Mouse (Mus musculus) heart, embryonic 15.5 days (tissue): ENCODE data around the gene Faap20. TPM values are rescaled to one million over a fixed set of nuclear protein-coding genes. Genes with fewer than 3 reads are reported as not detected.

ENCODE experiments used
- ATAC-seq: fragments of 200-750 bp; cut with Nextera tagmentation; replicated peaks from 2 replicates; pipeline ENCODE4 v1.8.0; 2017; ENCODE audit warnings: low read depth, moderate TSS enrichment; ENCODE audit not compliant: insufficient number of reproducible peaks, insufficient read depth, low FRiP score
- H3K27ac ChIP-seq: fragments of 300-500 bp; sonication (generic); 2 replicates; pipeline ENCODE4 v1.5.1; 2015; ENCODE audit warnings: mild to moderate bottlenecking, inconsistent platforms
- H3K27me3 ChIP-seq: fragments of 300-500 bp; sonication (generic); 2 replicates; pipeline ENCODE4 v1.6.1; 2015; ENCODE audit warnings: inconsistent platforms
- H3K36me3 ChIP-seq: fragments of 300-500 bp; sonication (generic); 2 replicates; pipeline ENCODE4 v1.6.1; 2015; ENCODE audit warnings: mild to moderate bottlenecking, inconsistent platforms
- H3K4me1 ChIP-seq: fragments of 300-500 bp; sonication (generic); replicated peaks from 2 replicates; pipeline ENCODE4 v1.6.1; 2015; ENCODE audit warnings: inconsistent platforms
- H3K4me2 ChIP-seq: fragments of 300-500 bp; sonication (generic); 2 replicates; pipeline ENCODE4 v1.6.1; 2015; ENCODE audit warnings: inconsistent platforms, mild to moderate bottlenecking, moderate library complexity
- H3K4me3 ChIP-seq: fragments of 300-500 bp; sonication (generic); 2 replicates; pipeline ENCODE4 v1.5.1; 2015; ENCODE audit warnings: mild to moderate bottlenecking, inconsistent platforms
- H3K9ac ChIP-seq: fragments of 300-500 bp; sonication (generic); 2 replicates; pipeline ENCODE4 v1.6.1; 2015; ENCODE audit warnings: mild to moderate bottlenecking, inconsistent platforms
- H3K9me3 ChIP-seq: fragments of 300-500 bp; sonication (generic); replicated peaks from 2 replicates; pipeline ENCODE4 v1.6.1; 2016; ENCODE audit warnings: inconsistent platforms
- WGBS: fragments of 180-500 bp; shearing (Covaris S2); methylation state at CpG from one replicate; pipeline ENCODE4 v1.1.7; 2015; ENCODE audit warnings: mixed read lengths; 5-methylcytosine and 5-hydroxymethylcytosine counted together
- polyA plus RNA-seq: library from polyadenylated mRNA; unstranded; fragments of >200 nt; fragmentation: Nextera tagmentation; extraction: Ambion mirVana; gene quantifications from 2 replicates; pipeline ENCODE4 v1.2.1, GENCODE M21; 2015

Gene Faap20
- polyA plus RNA-seq, 1 experiment from 2014 or later: 64.7 TPM

GRCm38 (mm10) chr4:155222552-155222840 is 27.1 kb upstream of the Faap20 start, which contains the start of gene Ski:
TSS of gene Ski (minus strand) at chr4:155222592.
- 2% methylated on average over 45 of the region's 63 CpGs for WGBS
- Histone ChIP-seq H3K9me3 (no peaks in the 10 kb centered on the region), H3K27ac (peak within 1 kb of the TSS; percentile 95), H3K4me1 (peaks cover 41% of the 10 kb centered on the region), H3K9ac (peak within 1 kb of the TSS; percentile 98), H3K36me3 (no peaks in the 10 kb centered on the region), H3K4me3 (peak within 1 kb of the TSS; percentile 91), H3K4me2 (peak within 1 kb of the TSS; percentile 89), H3K27me3 (no peaks in the 10 kb centered on the region)
- no peak for ATAC-seq

- Histone ChIP-seq H3K36me3 (no peaks in the 10 kb centered on the region), H3K9me3 (no peaks in the 10 kb centered on the region), H3K27me3 (no peaks in the 10 kb centered on the region), H3K27ac (peak overlapping the region; percentile 95), H3K9ac (peak overlapping the region; percentile 98), H3K4me1 (peaks cover 36% of the 10 kb centered on the region), H3K4me2 (peak overlapping the region; percentile 89), H3K4me3 (peak overlapping the region; percentile 91)
- peak; percentile 97 for ATAC-seq
- WGBS: 1% methylated on average over 98 of the region's 116 CpGs
Measured at GRCm38 (mm10) chr4:155222841-155223593, 26.6 kb upstream of the Faap20 start.

GRCm38 (mm10) chr4:155223594-155224528 is 25.7 kb upstream of the Faap20 start:
- Histone ChIP-seq H3K4me1 (peaks cover 28% of the 10 kb centered on the region), H3K4me2 (peak overlapping the region; percentile 79), H3K27me3 (no peaks in the 10 kb centered on the region), H3K9ac (peak overlapping the region; percentile 73), H3K4me3 (peak overlapping the region; percentile 91), H3K9me3 (no peaks in the 10 kb centered on the region), H3K36me3 (no peaks in the 10 kb centered on the region), H3K27ac (peak overlapping the region; percentile 95)
- 33% methylated on average over 20 of the region's 20 CpGs for WGBS
- no peak for ATAC-seq

- H3K27me3 ChIP-seq: no peaks in the 10 kb centered on the region
- no peak overlapping the region for H3K27ac ChIP-seq
- peaks cover 10% of the 10 kb centered on the region for H3K4me1 ChIP-seq
- H3K4me3 ChIP-seq: no peak overlapping the region
- H3K36me3 ChIP-seq: no peaks in the 10 kb centered on the region
- no peak overlapping the region for H3K4me2 ChIP-seq
- no peaks in the 10 kb centered on the region for H3K9me3 ChIP-seq
- WGBS: 82% methylated on average over 5 of the region's 5 CpGs
- H3K9ac ChIP-seq: no peak overlapping the region
- ATAC-seq: no peak
Measured at GRCm38 (mm10) chr4:155225918-155226317, 23.7 kb upstream of the Faap20 start.

- H3K9ac ChIP-seq: no peak overlapping the region
- no peak for ATAC-seq
- WGBS: 79% methylated on average over 4 of the region's 4 CpGs
- H3K36me3 ChIP-seq: no peaks in the 10 kb centered on the region
- no peaks in the 10 kb centered on the region for H3K9me3 ChIP-seq
- no peak overlapping the region for H3K4me2 ChIP-seq
- no peak overlapping the region for H3K4me3 ChIP-seq
- no peaks in the 10 kb centered on the region for H3K27me3 ChIP-seq
- H3K27ac ChIP-seq: no peak overlapping the region
- H3K4me1 ChIP-seq: peaks cover 13% of the 10 kb centered on the region
Measured at GRCm38 (mm10) chr4:155227986-155228385, 21.6 kb upstream of the Faap20 start.

GRCm38 (mm10) chr4:155228461-155228860 is 21.1 kb upstream of the Faap20 start:
- Histone ChIP-seq H3K4me2 (no peak overlapping the region), H3K27me3 (no peaks in the 10 kb centered on the region)
- WGBS: 67% methylated on average over 5 of the region's 5 CpGs

GRCm38 (mm10) chr4:155233878-155234277 is 15.7 kb upstream of the Faap20 start:
- Histone ChIP-seq H3K27ac (peak overlapping the region; percentile 99), H3K4me2 (peak overlapping the region; percentile 57), H3K4me1 (peaks cover 60% of the 10 kb centered on the region), H3K4me3 (peak overlapping the region; percentile 29; the same call in 1 of the 2 replicates), H3K36me3 (no peaks in the 10 kb centered on the region), H3K27me3 (no peaks in the 10 kb centered on the region), H3K9me3 (no peaks in the 10 kb centered on the region), H3K9ac (peak overlapping the region; percentile 55)
- ATAC-seq: peak; percentile 45
- 3% methylated on average over 10 of the region's 10 CpGs for WGBS

More at GRCm38 (mm10) chr4:155228461-155228860, 21.1 kb upstream of the Faap20 start:
- Histone ChIP-seq H3K36me3 (no peaks in the 10 kb centered on the region), H3K27ac (no peak overlapping the region), H3K9me3 (no peaks in the 10 kb centered on the region), H3K9ac (no peak overlapping the region), H3K4me3 (no peak overlapping the region), H3K4me1 (peaks cover 17% of the 10 kb centered on the region)
- no peak for ATAC-seq

- peak overlapping the region; percentile 29 for H3K4me3 ChIP-seq
- 26% methylated on average over 8 of the region's 8 CpGs for WGBS
- peak overlapping the region; percentile 55 for H3K9ac ChIP-seq
- H3K9me3 ChIP-seq: no peaks in the 10 kb centered on the region
- no peaks in the 10 kb centered on the region for H3K27me3 ChIP-seq
- no peak; the same call in 1 of the 2 replicates for ATAC-seq
- H3K36me3 ChIP-seq: no peaks in the 10 kb centered on the region
- peak overlapping the region; percentile 57 for H3K4me2 ChIP-seq
- H3K27ac ChIP-seq: peak overlapping the region; percentile 99
- H3K4me1 ChIP-seq: peaks cover 60% of the 10 kb centered on the region
Measured at GRCm38 (mm10) chr4:155234371-155235310, 15.0 kb upstream of the Faap20 start.

- Histone ChIP-seq H3K4me3 (peak overlapping the region; percentile 29), H3K27me3 (no peaks in the 10 kb centered on the region), H3K4me2 (peak overlapping the region; percentile 57), H3K9me3 (no peaks in the 10 kb centered on the region), H3K27ac (peak overlapping the region; percentile 99), H3K9ac (peak overlapping the region; percentile 55), H3K36me3 (no peaks in the 10 kb centered on the region), H3K4me1 (peaks cover 60% of the 10 kb centered on the region)
- peak; percentile 92 for ATAC-seq
- 3% methylated on average over 18 of the region's 18 CpGs for WGBS
Measured at GRCm38 (mm10) chr4:155235311-155236119, 14.1 kb upstream of the Faap20 start.

- peak overlapping the region; percentile 99 for H3K27ac ChIP-seq
- H3K4me3 ChIP-seq: no peak overlapping the region
- H3K9me3 ChIP-seq: no peaks in the 10 kb centered on the region
- WGBS: 79% methylated on average over 12 of the region's 12 CpGs
- no peak for ATAC-seq
- peaks cover 63% of the 10 kb centered on the region for H3K4me1 ChIP-seq
- no peak overlapping the region for H3K4me2 ChIP-seq
- H3K9ac ChIP-seq: no peak overlapping the region
- no peaks in the 10 kb centered on the region for H3K27me3 ChIP-seq
- no peaks in the 10 kb centered on the region for H3K36me3 ChIP-seq
Measured at GRCm38 (mm10) chr4:155236737-155237385, 12.7 kb upstream of the Faap20 start.
